Mouse (Mus musculus) megakaryocyte progenitor cell, adult 5-6 weeks (primary cell): ENCODE measurements at regions not wholly inside any gene's neighbourhood (a gene's known extent, or its start where the extent isn't known, plus 50 kb on each side); places are given as distances from the start of the nearest gene placed in this dataset.

ENCODE experiments used
- ATAC-seq: replicated peaks from 2 replicates; pipeline ENCODE4 v1.8.0; 2016; ENCODE audit warnings: mild to moderate bottlenecking, moderate TSS enrichment, inconsistent platforms; ENCODE audit not compliant: poor library complexity

DNA sequence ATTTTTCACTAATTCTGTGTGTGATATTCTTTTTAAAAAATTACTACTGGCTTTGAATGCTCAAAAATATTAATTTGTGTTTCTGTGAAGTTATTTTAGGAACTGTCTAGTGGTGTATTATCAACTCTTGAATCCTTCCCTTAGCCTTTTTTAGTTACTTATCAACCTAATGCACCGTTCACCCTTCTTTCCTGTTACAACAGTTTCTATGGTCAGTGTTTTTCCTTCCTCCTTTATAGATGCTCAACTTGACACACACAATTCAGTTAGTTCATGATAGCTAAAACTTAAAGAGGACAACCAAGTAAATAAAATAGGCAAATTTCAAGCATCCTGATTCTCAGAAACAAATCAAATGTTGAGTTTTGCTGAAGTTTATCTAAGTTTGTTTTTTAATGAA is 506.9 kb downstream of the Flrt2 start:
- peak; percentile 90 for ATAC-seq

- ATAC-seq = no peak
Observed at GRCm38 (mm10) chr12:96201855-96202254, 509.8 kb downstream of the Flrt2 start.

- peak; percentile 58 for ATAC-seq
Observed at GRCm38 (mm10) chr12:96226446-96226845, 534.4 kb downstream of the Flrt2 start.

- ATAC-seq = peak; percentile 73
Observed at GRCm38 (mm10) chr12:96228714-96229113, 536.7 kb downstream of the Flrt2 start.

- ATAC-seq = peak; percentile 88
Observed at GRCm38 (mm10) chr12:96235510-96235909, 543.5 kb downstream of the Flrt2 start.

DNA sequence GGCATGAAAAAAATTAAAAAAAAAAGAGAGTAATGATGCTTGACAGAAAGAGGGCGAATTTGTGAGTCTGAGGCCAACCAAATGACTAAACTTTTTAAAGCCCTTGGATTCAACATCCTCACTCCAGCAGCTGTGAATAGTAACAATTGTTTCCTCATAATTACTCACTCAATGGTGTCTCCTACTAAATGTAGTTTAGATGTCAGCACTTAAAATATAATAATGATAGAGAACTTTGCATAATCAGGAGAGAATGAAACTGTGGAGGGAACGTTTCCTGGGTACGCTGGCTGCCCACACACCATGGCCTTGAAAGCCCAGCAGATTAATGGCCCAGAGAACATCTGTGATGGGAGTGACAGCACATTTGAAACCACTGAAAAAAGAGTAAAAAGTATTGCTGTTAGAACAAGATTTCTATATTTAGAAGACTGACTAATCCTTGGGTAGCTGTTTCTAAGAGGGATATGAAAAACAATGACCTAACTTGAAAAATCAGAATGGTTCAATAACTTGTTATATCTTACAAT is 544.0 kb downstream of the Flrt2 start:
- ATAC-seq = no peak

DNA sequence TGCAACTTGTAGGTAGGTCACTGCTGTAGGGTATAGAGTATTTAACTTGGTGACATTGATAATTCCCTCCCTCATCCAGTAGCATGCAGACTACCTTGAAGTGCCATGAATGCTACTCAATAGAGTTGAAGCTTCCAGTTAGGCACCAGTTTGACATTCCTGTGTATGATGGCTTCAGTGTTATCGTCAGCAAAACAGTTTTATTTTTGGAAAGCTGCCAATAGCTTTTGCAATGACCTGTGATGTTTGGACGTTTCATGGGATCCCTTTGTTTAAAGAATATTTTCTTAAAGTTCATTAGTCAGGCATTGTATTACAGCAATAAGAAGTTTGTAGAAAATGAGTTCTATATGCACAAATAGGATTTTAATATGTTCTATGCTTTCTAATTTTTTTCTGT is 547.6 kb downstream of the Flrt2 start:
- no peak for ATAC-seq

DNA sequence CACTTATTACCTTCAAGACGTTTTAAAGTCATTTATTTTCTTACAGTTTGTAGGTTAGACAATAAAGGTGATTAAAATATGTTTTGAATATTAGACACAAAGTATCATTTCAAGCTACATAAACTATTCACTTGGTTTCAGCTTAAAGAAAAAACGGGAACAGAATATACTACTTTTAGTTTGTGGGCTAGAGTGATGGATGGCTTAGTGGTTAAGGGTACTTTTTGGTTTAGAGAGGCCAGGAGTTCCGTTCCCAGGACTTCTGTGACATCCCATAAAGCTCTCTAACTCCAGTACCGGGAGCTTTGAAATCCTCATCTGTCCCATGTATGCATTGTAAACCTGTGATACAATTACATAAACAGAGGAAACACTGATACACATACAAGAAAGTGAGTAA is 570.0 kb downstream of the Flrt2 start:
- ATAC-seq = peak; percentile 55; the same call in 1 of the 2 replicates

GRCm38 (mm10) chr12:96275894-96276293 is 583.9 kb downstream of the Flrt2 start:
- no peak for ATAC-seq

GRCm38 (mm10) chr12:96311137-96311536 is 619.1 kb downstream of the Flrt2 start:
- ATAC-seq = peak; percentile 87

DNA sequence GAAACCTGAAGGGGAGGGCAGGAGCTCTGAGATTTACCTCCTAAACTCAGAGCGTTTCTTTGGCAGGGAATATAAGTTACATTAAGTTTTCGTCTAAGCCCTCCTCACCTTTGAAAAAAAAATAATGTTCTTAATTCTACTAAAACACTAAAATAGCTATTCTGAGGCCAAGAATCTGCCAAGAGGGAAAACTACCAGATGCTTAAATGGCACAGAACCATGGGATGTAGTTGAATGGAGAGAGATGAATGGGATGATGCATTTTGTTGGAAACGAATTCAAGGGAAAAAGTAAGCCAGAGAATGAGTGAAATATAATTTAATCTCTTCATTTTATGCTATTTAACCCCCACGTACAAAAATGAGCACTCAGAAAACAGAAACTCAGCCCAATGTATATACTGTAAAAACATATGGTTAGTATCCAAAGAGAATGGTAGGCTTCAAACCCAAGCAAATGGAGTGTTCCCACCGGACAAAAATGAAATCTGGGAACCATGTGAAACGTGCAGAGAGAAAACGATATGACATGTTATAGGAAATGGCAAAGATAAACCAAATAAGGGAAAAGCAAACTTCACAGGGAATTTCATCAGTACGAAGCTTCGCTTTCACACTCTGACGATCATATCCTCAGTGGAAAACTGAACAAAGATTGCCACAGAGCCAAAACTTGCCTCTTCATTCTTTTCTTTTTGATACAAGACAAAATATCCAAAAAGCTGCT is 631.2 kb downstream of the Flrt2 start:
- ATAC-seq = no peak

DNA sequence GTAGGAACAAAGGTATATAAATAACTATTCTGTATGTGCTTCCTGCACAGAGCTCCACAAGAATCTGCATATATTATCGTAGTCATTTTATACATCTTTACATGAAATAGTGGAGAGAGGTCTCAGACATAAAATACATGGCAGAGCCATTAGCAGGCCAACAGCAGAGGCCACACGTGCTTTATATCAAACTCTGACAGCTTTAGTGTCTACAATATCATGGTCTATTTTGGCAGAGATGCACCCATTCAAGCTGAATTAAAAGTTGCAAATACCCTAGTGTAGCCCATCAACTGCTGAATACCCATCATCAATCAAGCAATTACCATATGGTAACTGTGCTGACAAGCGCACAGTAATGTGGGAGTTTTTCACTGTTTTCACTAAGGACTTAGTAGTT is 659.1 kb downstream of the Flrt2 start:
- ATAC-seq = no peak

DNA sequence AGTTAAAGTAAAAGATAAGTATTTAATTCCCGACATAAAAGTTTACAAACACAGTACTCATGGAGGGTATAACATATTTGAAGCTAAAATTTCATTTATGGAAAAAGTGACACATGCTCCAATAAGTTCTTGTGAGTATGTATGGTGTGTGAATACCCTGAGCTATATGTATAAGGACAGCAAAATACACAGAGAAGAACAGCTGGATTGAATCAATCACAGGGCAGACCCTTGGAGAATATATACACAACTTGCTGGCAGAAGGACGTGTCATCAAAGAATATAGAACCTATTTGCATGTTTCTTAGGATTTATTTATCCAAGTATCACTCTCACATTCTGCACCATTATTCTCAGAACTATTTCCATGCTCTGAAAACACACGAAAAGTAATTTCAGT is 686.9 kb downstream of the Flrt2 start:
- no peak for ATAC-seq

DNA sequence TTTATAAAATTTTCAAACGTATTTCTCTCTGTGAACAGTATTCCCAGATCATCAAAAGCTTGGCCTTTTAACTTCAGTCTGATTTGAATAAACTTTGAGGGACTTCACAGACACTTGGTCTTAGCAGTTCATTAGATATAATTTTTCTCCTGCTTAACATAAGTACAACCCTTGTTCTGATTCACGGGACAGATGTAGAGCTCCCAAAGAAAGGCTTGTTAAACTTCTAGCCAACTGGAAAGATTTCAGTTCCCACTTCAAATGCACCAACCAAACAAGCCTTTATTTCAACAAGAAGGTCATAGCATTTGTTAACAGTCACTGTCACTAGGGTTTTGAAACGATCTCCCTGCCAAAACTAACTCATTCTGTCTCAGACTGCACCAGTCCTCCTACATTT is 727.1 kb downstream of the Flrt2 start:
- ATAC-seq = no peak

- ATAC-seq = no peak
Observed at GRCm38 (mm10) chr12:96419567-96419966, 727.5 kb downstream of the Flrt2 start.

DNA sequence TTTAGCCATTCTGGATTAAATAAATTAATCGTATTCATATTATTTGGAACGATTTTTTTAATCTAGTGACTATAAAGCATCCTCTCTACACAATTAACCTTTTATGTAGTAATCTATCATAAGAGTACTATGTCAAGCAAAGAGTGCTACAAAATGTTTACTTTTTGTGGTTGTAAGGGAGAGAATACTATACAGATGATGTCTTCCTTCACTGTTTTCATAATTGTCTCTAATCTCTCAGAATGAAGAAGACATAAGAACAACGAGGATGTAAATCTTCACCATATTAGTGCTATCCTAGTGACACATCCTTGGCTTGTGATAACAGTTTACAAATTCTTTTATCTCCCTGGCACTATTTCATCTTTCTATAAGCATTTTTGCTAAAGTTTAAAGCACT is 735.6 kb downstream of the Flrt2 start:
- no peak for ATAC-seq

DNA sequence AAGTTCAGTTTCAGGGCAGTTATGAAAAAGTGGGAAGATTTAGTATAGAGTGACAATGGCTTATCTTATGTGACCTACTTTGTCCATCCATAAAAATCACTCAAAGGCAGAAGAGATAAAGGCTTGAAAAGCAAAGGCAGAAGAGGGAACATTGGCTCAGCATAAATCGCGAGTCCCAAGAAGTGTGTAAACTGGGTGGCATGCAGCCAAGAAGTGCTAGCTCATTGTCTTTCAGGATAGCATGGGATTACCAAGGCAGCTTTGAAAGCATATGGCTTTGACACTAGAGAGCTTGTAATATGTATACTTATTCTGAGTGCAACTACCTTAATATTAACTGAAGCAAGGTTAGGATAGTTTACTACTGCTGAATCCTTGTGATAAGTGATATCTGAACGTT is 750.5 kb downstream of the Flrt2 start:
- ATAC-seq = no peak

DNA sequence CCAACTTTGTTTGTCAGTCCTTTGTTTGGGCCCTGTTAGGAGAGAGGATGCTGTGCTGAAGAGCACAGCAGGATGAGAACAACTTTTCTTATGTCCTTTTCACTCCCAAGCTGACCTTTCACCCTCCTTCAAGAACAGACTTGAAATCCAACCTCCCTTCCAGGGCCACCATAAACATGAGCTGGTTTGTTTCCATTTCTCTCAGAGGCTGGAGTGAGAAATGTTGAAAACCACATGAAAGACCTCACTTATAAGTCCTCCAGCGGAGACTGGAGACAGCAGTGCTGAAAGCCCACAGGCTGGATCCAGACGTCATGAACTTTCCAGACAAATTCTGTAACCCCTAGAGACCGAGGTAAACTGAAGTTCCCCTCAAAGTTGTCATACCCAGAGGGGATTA is 761.3 kb downstream of the Flrt2 start:
- no peak for ATAC-seq

- ATAC-seq = no peak
Observed at GRCm38 (mm10) chr12:96476344-96476743, 784.3 kb downstream of the Flrt2 start.

DNA sequence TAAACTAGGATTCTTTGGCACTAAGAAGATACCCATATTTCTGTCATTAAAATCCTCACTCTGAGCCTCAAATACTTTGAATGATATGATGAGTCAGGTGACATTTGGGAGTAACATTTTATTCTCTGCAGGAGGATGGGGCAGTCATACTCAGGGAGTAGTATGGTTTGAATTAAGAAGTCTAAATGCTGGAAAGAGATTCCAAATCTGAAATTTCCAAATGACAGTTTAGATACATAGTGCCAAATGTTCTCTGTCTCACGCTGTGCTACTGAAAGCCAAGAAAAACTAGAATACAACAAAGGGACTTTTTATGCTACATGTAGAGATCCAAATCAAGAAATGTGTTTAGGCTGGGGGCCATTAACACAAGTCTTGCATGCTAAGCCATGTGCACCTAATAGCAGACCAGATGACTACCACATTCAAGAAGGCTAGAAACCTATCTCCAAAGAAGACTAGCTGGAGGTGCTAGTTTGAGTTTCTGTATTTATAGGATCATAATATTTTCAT is 796.5 kb downstream of the Flrt2 start:
- ATAC-seq = no peak

- ATAC-seq = no peak
Observed at GRCm38 (mm10) chr12:96509658-96510057, 817.6 kb downstream of the Flrt2 start.

DNA sequence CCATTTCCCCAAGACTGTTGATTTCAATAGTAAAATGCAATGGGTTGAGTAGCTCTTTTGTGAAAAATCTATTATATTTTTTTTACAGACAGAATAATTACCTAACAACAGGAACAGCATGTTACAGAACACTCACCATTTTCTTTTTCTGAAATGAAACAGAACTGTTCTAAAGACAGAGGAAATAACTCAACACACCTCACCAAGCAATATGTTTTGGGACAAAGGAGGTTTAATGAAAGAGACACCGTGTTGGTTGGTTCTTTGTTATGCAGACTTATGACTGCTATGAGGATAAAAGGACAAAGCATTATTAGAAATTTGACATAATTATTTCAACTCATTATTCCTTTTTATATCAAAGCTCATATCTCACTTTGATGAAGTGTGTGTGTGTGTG is 866.8 kb downstream of the Flrt2 start:
- ATAC-seq = no peak

DNA sequence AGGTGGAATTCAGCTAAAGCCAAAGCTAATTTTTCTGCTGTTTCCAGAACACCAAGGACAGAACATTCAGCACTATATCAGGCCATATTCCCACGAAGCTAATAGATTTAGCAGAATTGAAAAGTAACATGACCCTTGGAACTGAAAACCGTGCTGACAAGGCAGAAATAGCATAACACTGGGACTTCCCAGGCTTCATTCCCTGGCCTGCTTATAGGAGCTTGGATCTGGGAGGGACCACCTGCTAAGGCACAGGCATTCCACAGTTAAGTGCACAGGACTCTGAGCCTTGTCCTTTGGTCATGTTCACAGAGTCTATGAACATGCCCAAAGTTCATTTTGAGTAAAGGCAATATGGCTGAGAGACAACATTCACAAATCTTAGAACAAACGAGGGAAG is 902.8 kb downstream of the Flrt2 start:
- no peak for ATAC-seq
